Mouse (Mus musculus): ENCODE measurements around the gene Sdhaf2. TPM values are rescaled to one million over a fixed set of nuclear protein-coding genes. Genes with fewer than 3 reads are reported as not detected.

Sdhaf2 gene
- polyA plus RNA-seq, 1 experiment from 2014 or later = 51.7 TPM

- Histone ChIP-seq H3K4me1 (ENCODE audit: control insufficient read depth, insufficient read depth, low read length) (peaks cover 15% of the 10 kb centered on the region), H3K27ac (ENCODE audit: low read depth, low read length) (no peak overlapping the region), H3K27me3 (ENCODE audit: control insufficient read depth, insufficient read depth, low read length) (no peaks in the 10 kb centered on the region), H3K4me2 (no peak overlapping the region), H3K9me3 (replicated peaks; ENCODE audit: control insufficient read depth, low read length) (no peaks in the 10 kb centered on the region), H3K36me3 (ENCODE audit: control insufficient read depth, insufficient read depth, low read length) (peaks cover under 1% of the 10 kb centered on the region; the same call in 1 of the 2 replicates), H3K9ac (ENCODE audit: low read depth, low read length) (no peak overlapping the region), H3K4me3 (ENCODE audit: low read depth, low read length) (no peak overlapping the region)
- 72% methylated on average over 1 of the region's 1 CpGs for WGBS (ENCODE audit: insufficient replicate concordance)
- ATAC-seq (replicated peaks; ENCODE audit: insufficient number of reproducible peaks, low FRiP score, low TSS enrichment) = no peak
Observed at GRCm38 (mm10) chr19:10521926-10522325, 4.0 kb downstream of the Sdhaf2 start.

- H3K27ac ChIP-seq (ENCODE audit: low read depth, low read length) = no peak overlapping the region
- H3K9ac ChIP-seq (ENCODE audit: low read depth, low read length) = no peak overlapping the region
- H3K9me3 ChIP-seq (replicated peaks; ENCODE audit: control insufficient read depth, low read length) = no peaks in the 10 kb centered on the region
- 48% methylated on average over 1 of the region's 1 CpGs for WGBS (ENCODE audit: insufficient replicate concordance)
- no peak overlapping the region for H3K4me2 ChIP-seq
- H3K4me3 ChIP-seq (ENCODE audit: low read depth, low read length) = no peak overlapping the region
- H3K4me1 ChIP-seq (ENCODE audit: control insufficient read depth, insufficient read depth, low read length) = peaks cover 8% of the 10 kb centered on the region; the same call in 1 of the 2 replicates
- peaks cover 14% of the 10 kb centered on the region for H3K36me3 ChIP-seq (ENCODE audit: control insufficient read depth, insufficient read depth, low read length)
- ATAC-seq (replicated peaks; ENCODE audit: insufficient number of reproducible peaks, low FRiP score, low TSS enrichment) = no peak
- H3K27me3 ChIP-seq (ENCODE audit: control insufficient read depth, insufficient read depth, low read length) = no peaks in the 10 kb centered on the region
Observed at GRCm38 (mm10) chr19:10520355-10520754, 5.6 kb downstream of the Sdhaf2 start.

- 80% methylated on average over 6 of the region's 6 CpGs for WGBS (ENCODE audit: insufficient replicate concordance)
- H3K27ac ChIP-seq (ENCODE audit: low read depth, low read length) = no peak overlapping the region
- no peak overlapping the region for H3K4me2 ChIP-seq
- no peaks in the 10 kb centered on the region for H3K27me3 ChIP-seq (ENCODE audit: control insufficient read depth, insufficient read depth, low read length)
- H3K9ac ChIP-seq (ENCODE audit: low read depth, low read length) = no peak overlapping the region
- H3K36me3 ChIP-seq (ENCODE audit: control insufficient read depth, insufficient read depth, low read length) = peaks cover 3% of the 10 kb centered on the region
- no peaks in the 10 kb centered on the region for H3K9me3 ChIP-seq (replicated peaks; ENCODE audit: control insufficient read depth, low read length)
- no peaks in the 10 kb centered on the region for H3K4me1 ChIP-seq (ENCODE audit: control insufficient read depth, insufficient read depth, low read length)
- no peak overlapping the region for H3K4me3 ChIP-seq (ENCODE audit: low read depth, low read length)
- no peak for ATAC-seq (replicated peaks; ENCODE audit: insufficient number of reproducible peaks, low FRiP score, low TSS enrichment)
Observed at GRCm38 (mm10) chr19:10510759-10511330, 15.1 kb downstream of the Sdhaf2 start.

GRCm38 (mm10) chr19:10502571-10502970 is 23.4 kb downstream of the Sdhaf2 start:
- H3K4me3 ChIP-seq (ENCODE audit: low read depth, low read length) = no peak overlapping the region
- ATAC-seq (replicated peaks; ENCODE audit: insufficient number of reproducible peaks, low FRiP score, low TSS enrichment) = no peak
- WGBS (ENCODE audit: insufficient replicate concordance) = 11% methylated on average over 4 of the region's 4 CpGs
- H3K27me3 ChIP-seq (ENCODE audit: control insufficient read depth, insufficient read depth, low read length) = no peaks in the 10 kb centered on the region
- peaks cover 15% of the 10 kb centered on the region for H3K36me3 ChIP-seq (ENCODE audit: control insufficient read depth, insufficient read depth, low read length)
- H3K27ac ChIP-seq (ENCODE audit: low read depth, low read length) = no peak overlapping the region
- H3K9ac ChIP-seq (ENCODE audit: low read depth, low read length) = no peak overlapping the region
- H3K4me2 ChIP-seq = no peak overlapping the region
- H3K9me3 ChIP-seq (replicated peaks; ENCODE audit: control insufficient read depth, low read length) = no peaks in the 10 kb centered on the region
- no peaks in the 10 kb centered on the region for H3K4me1 ChIP-seq (ENCODE audit: control insufficient read depth, insufficient read depth, low read length)

GRCm38 (mm10) chr19:10500581-10500980 is 25.4 kb downstream of the Sdhaf2 start:
- WGBS (ENCODE audit: insufficient replicate concordance) = 78% methylated on average over 8 of the region's 8 CpGs
- Histone ChIP-seq H3K27ac (ENCODE audit: low read depth, low read length) (no peak overlapping the region), H3K4me2 (no peak overlapping the region), H3K36me3 (ENCODE audit: control insufficient read depth, insufficient read depth, low read length) (peaks cover 15% of the 10 kb centered on the region), H3K4me1 (ENCODE audit: control insufficient read depth, insufficient read depth, low read length) (no peaks in the 10 kb centered on the region), H3K9me3 (replicated peaks; ENCODE audit: control insufficient read depth, low read length) (no peaks in the 10 kb centered on the region), H3K9ac (ENCODE audit: low read depth, low read length) (no peak overlapping the region), H3K27me3 (ENCODE audit: control insufficient read depth, insufficient read depth, low read length) (no peaks in the 10 kb centered on the region), H3K4me3 (ENCODE audit: low read depth, low read length) (no peak overlapping the region)
- ATAC-seq (replicated peaks; ENCODE audit: insufficient number of reproducible peaks, low FRiP score, low TSS enrichment) = no peak

GRCm38 (mm10) chr19:10497512-10498160 is 28.3 kb downstream of the Sdhaf2 start:
- no peak for ATAC-seq (replicated peaks; ENCODE audit: insufficient number of reproducible peaks, low FRiP score, low TSS enrichment)
- H3K9me3 ChIP-seq (replicated peaks; ENCODE audit: control insufficient read depth, low read length) = no peaks in the 10 kb centered on the region
- H3K36me3 ChIP-seq (ENCODE audit: control insufficient read depth, insufficient read depth, low read length) = peaks cover 10% of the 10 kb centered on the region
- H3K27ac ChIP-seq (ENCODE audit: low read depth, low read length) = no peak overlapping the region
- H3K4me3 ChIP-seq (ENCODE audit: low read depth, low read length) = no peak overlapping the region
- peaks cover 1% of the 10 kb centered on the region; the same call in 1 of the 2 replicates for H3K4me1 ChIP-seq (ENCODE audit: control insufficient read depth, insufficient read depth, low read length)
- 46% methylated on average over 8 of the region's 8 CpGs for WGBS (ENCODE audit: insufficient replicate concordance)
- H3K27me3 ChIP-seq (ENCODE audit: control insufficient read depth, insufficient read depth, low read length) = 0 out of 2 replicates have a peak, but pooled peaks cover 4% of the 10 kb centered on the region
- H3K4me2 ChIP-seq = no peak overlapping the region
- no peak overlapping the region for H3K9ac ChIP-seq (ENCODE audit: low read depth, low read length)

- H3K4me2 ChIP-seq = no peak overlapping the region
- no peak overlapping the region for H3K9ac ChIP-seq (ENCODE audit: low read depth, low read length)
- 59% methylated on average over 2 of the region's 2 CpGs for WGBS (ENCODE audit: insufficient replicate concordance)
- 0 out of 2 replicates have a peak, but pooled peaks cover 6% of the 10 kb centered on the region for H3K27me3 ChIP-seq (ENCODE audit: control insufficient read depth, insufficient read depth, low read length)
- H3K4me3 ChIP-seq (ENCODE audit: low read depth, low read length) = no peak overlapping the region
- peaks cover 8% of the 10 kb centered on the region for H3K36me3 ChIP-seq (ENCODE audit: control insufficient read depth, insufficient read depth, low read length)
- H3K9me3 ChIP-seq (replicated peaks; ENCODE audit: control insufficient read depth, low read length) = no peaks in the 10 kb centered on the region
- H3K27ac ChIP-seq (ENCODE audit: low read depth, low read length) = no peak overlapping the region
- ATAC-seq (replicated peaks; ENCODE audit: insufficient number of reproducible peaks, low FRiP score, low TSS enrichment) = no peak
- peaks cover 5% of the 10 kb centered on the region; the same call in 1 of the 2 replicates for H3K4me1 ChIP-seq (ENCODE audit: control insufficient read depth, insufficient read depth, low read length)
Observed at GRCm38 (mm10) chr19:10496976-10497375, 29.0 kb downstream of the Sdhaf2 start.

GRCm38 (mm10) chr19:10495670-10496069 is 30.3 kb downstream of the Sdhaf2 start:
- Histone ChIP-seq H3K9ac (ENCODE audit: low read depth, low read length) (no peak overlapping the region), H3K27me3 (ENCODE audit: control insufficient read depth, insufficient read depth, low read length) (peaks cover 18% of the 10 kb centered on the region), H3K4me1 (ENCODE audit: control insufficient read depth, insufficient read depth, low read length) (peaks cover 5% of the 10 kb centered on the region; the same call in 1 of the 2 replicates), H3K27ac (ENCODE audit: low read depth, low read length) (no peak overlapping the region), H3K4me2 (no peak overlapping the region), H3K4me3 (ENCODE audit: low read depth, low read length) (no peak overlapping the region), H3K36me3 (ENCODE audit: control insufficient read depth, insufficient read depth, low read length) (no peaks in the 10 kb centered on the region; the same call in 1 of the 2 replicates), H3K9me3 (replicated peaks; ENCODE audit: control insufficient read depth, low read length) (no peaks in the 10 kb centered on the region)
- no peak for ATAC-seq (replicated peaks; ENCODE audit: insufficient number of reproducible peaks, low FRiP score, low TSS enrichment)
- 91% methylated on average over 1 of the region's 1 CpGs for WGBS (ENCODE audit: insufficient replicate concordance)

All from heart, embryonic 11.5 days (tissue).